Mouse (Mus musculus) B cell, adult 67 days (primary cell): ENCODE results near the gene Foxb1. TPM values are rescaled to one million over a fixed set of nuclear protein-coding genes. Genes with fewer than 3 reads are reported as not detected.

Experiments used
- total RNA-seq, 2 experiments: library from RNA; stranded (reverse); gene quantifications; 4 replicates each; pipeline ENCODE4 v1.2.4; 2023

Gene Foxb1
- not detected for total RNA-seq

GRCm38 (mm10) chr9:69760371-69761301, at the start of gene Foxb1:
Gene Foxb1, minus strand, starts transcription at chr9:69760940.

Other genes with a start within 250 kb of the Foxb1 start
- gene Bnip2, start 228.5 kb upstream of the Foxb1 start, total RNA-seq: 10 to 100 TPM; 80.6 to 99.9 TPM